8 mouse cellular contexts compared by ENCODE assay signal in the genomic region with DNA sequence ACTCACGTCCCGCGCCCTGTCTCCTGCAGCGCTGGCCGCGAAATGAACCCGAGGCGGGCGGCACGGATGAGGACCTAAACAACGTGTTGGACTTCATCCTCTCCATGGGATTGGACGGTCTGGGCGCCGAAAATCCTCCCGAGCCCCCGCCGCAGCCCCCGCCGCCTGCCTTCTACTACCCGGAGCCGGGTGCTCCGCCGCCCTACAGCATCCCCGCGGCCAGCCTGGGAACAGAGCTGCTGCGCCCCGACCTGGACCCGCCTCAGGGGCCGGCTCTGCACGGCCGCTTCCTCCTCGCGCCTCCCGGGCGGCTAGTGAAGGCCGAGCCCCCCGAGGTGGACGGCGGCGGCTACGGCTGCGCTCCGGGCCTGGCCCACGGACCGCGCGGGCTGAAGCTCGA. TPM values are rescaled to one million over a fixed set of nuclear protein-coding genes. Genes with fewer than 3 reads are reported as not detected.
DNase-seq lines count a peak whose midpoint lies in the region; ATAC-seq and TF ChIP-seq lines count a peak whose summit lies in the region.

No protein-coding gene starts in this region.

- H3K4me1 ChIP-seq in megakaryocyte, embryonic 14.5 days: peaks cover 60% of the 10 kb centered on the region
- H3K4me1 ChIP-seq in heart, postnatal 0 days (ENCODE audit: control insufficient read depth, insufficient read depth): peaks cover 33% of the 10 kb centered on the region
- H3K4me1 ChIP-seq in liver, embryonic 14.5 days (replicated peaks; ENCODE audit: control insufficient read depth in 2 of 2, insufficient read depth in 2 of 2, low read length in 1 of 2): peaks cover 0 to 9% of the 10 kb centered on the region in 2 experiments; a peak in 2 of 4 replicates

- peaks cover 54% of the 10 kb centered on the region for H3K27me3 ChIP-seq in megakaryocyte, embryonic 14.5 days (replicated peaks)
- no peaks in the 10 kb centered on the region for H3K27me3 ChIP-seq in heart, postnatal 0 days (ENCODE audit: control insufficient read depth, insufficient read depth, low read length)
- H3K27me3 ChIP-seq in liver, embryonic 14.5 days (ENCODE audit: control insufficient read depth, insufficient read depth, low read length): peaks cover 29% of the 10 kb centered on the region

- TF ChIP-seq EP300 in heart, postnatal 0 days (IDR thresholded peaks at IDR 0.05; ENCODE audit: low read depth): no peak
- no peak for TF ChIP-seq EP300 in liver, embryonic 14.5 days (IDR thresholded peaks at IDR 0.05; ENCODE audit: low read depth)

- DNase-seq in adrenal gland, adult 2 months: peak; percentile 61
- DNase-seq in adrenal gland, postnatal 10 days: no peak
- DNase-seq in heart, postnatal 0 days (ENCODE audit: low spot score): no peak
- no peak for DNase-seq in liver, embryonic 14.5 days (ENCODE audit: low read depth in 3 of 3, low spot score in 3 of 3)
- DNase-seq in natural killer cell, adult 2 months (ENCODE audit: low spot score in 2 of 2): no peak
- DNase-seq in thymus, postnatal 25 days: no peak

- peak overlapping the region; percentile 95 for H3K4me3 ChIP-seq in megakaryocyte, embryonic 14.5 days (replicated peaks)
- H3K4me3 ChIP-seq in heart, postnatal 0 days (ENCODE audit: low read depth, low read length): peak overlapping the region; percentile 68
- H3K4me3 ChIP-seq in liver, embryonic 14.5 days (ENCODE audit: insufficient read depth in 1 of 2, low read depth in 2 of 2, low read length in 2 of 2): peak overlapping the region; percentile 40 to 47

- H3K36me3 ChIP-seq in megakaryocyte, embryonic 14.5 days (replicated peaks; ENCODE audit: low read length): peaks cover 8% of the 10 kb centered on the region
- H3K36me3 ChIP-seq in heart, postnatal 0 days (replicated peaks; ENCODE audit: control insufficient read depth, insufficient read depth, low read length): peaks cover 6% of the 10 kb centered on the region; the same call in 1 of the 2 replicates
- H3K36me3 ChIP-seq in liver, embryonic 14.5 days (replicated peaks; ENCODE audit: control insufficient read depth, insufficient read depth, low read depth): no peaks in the 10 kb centered on the region

- TF ChIP-seq CTCF in heart, postnatal 0 days (IDR thresholded peaks at IDR 0.05; ENCODE audit: low read depth): no peak
- TF ChIP-seq CTCF in liver, embryonic 14.5 days (IDR thresholded peaks at IDR 0.05; ENCODE audit: low read depth): no peak

- no peak; the same call in 1 of the 2 replicates for ATAC-seq in megakaryocyte, adult 5-6 weeks (ENCODE audit: poor library complexity, severe bottlenecking)
- peak; percentile 2 for ATAC-seq in heart, postnatal 0 days (ENCODE audit: insufficient read depth, low read depth)
- ATAC-seq in liver, embryonic 14.5 days (ENCODE audit: insufficient read depth): no peak

- H3K9me3 ChIP-seq in megakaryocyte, embryonic 14.5 days: peaks cover 9% of the 10 kb centered on the region; the same call in 1 of the 2 replicates
- H3K9me3 ChIP-seq in heart, postnatal 0 days (replicated peaks; ENCODE audit: control insufficient read depth, low read length): no peaks in the 10 kb centered on the region
- H3K9me3 ChIP-seq in liver, embryonic 14.5 days (ENCODE audit: control insufficient read depth, low read length): no peaks in the 10 kb centered on the region

- H3K27ac ChIP-seq in heart, postnatal 0 days (ENCODE audit: low read depth): peak overlapping the region; percentile 92
- H3K27ac ChIP-seq in liver, embryonic 14.5 days: no peak overlapping the region

- H3K4me2 ChIP-seq in heart, postnatal 0 days (ENCODE audit: low read depth, low read length): peak overlapping the region; percentile 95
- peak overlapping the region; percentile 74 for H3K4me2 ChIP-seq in liver, embryonic 14.5 days (ENCODE audit: low read depth)

- H3K9ac ChIP-seq in heart, postnatal 0 days (replicated peaks; ENCODE audit: low read depth, low read length): peak overlapping the region; percentile 89
- H3K9ac ChIP-seq in liver, embryonic 14.5 days (replicated peaks): no peak overlapping the region

- WGBS in heart, postnatal 0 days: under 1% methylated on average over 46 of the region's 48 CpGs
- WGBS in liver, embryonic 14.5 days (ENCODE audit: insufficient replicate concordance): 1% methylated on average over 40 of the region's 48 CpGs

RNA-seq across cellular contexts. Expression of a gene that starts 0.6 kb away (rescaled TPM):
- total RNA-seq in adrenal gland, adult 2 months (2021): 10 to 100 TPM; 34.4 to 53.0 TPM
- 94.5 and 128 TPM in 2 replicates for polyA plus RNA-seq in adrenal gland, adult 2 months (2012; rRNA removed)
- 10 to 100 TPM; 48.0 to 99.9 TPM for total RNA-seq in adrenal gland, postnatal 10 days (2021)
- polyA plus RNA-seq in megakaryocyte, embryonic 14.5 days (2012; ENCODE audit: insufficient read depth, low replicate concordance): 21.5 and 29.5 TPM in 2 replicates
- total RNA-seq in megakaryocyte, adult 5-6 weeks (2015): 70.6 and 72.1 TPM in 2 replicates
- 18.9 and 25.5 TPM in 2 replicates for total RNA-seq in megakaryocyte, adult 5-6 weeks (2017)
- 21.9 and 32.9 TPM in 2 replicates for total RNA-seq in heart, postnatal 0 days (2014; rRNA removed; ENCODE audit: low replicate concordance)
- 17.7 and 21.3 TPM in 2 replicates for polyA plus RNA-seq in heart, postnatal 0 days (2015; fragmentation: Nextera tagmentation; extraction: Ambion mirVana)
- 2.9 and 3.4 TPM in 2 replicates for polyA plus RNA-seq in liver, embryonic 14.5 days (2012; rRNA removed)
- polyA plus RNA-seq in liver, embryonic 14.5 days (2014; fragmentation: Nextera tagmentation; extraction: Ambion mirVana): 2.0 and 2.6 TPM in 2 replicates

RNA-seq across cellular contexts. Expression of a gene that starts 14.3 kb away (rescaled TPM):
- total RNA-seq in adrenal gland, adult 2 months (2021): 10 to 100 TPM in 1 of 2 experiments, 1 to 10 TPM in 1; 6.4 to 17.1 TPM
- polyA plus RNA-seq in adrenal gland, adult 2 months (2012; rRNA removed): 0.10 and 0.33 TPM in 2 replicates
- total RNA-seq in adrenal gland, postnatal 10 days (2021): 10 to 100 TPM; 18.5 to 18.7 TPM
- 27.5 and 64.2 TPM in 2 replicates for polyA plus RNA-seq in megakaryocyte, embryonic 14.5 days (2012; ENCODE audit: insufficient read depth, low replicate concordance)
- total RNA-seq in megakaryocyte, adult 5-6 weeks (2015): 40.0 and 43.6 TPM in 2 replicates
- 40.6 and 43.1 TPM in 2 replicates for total RNA-seq in megakaryocyte, adult 5-6 weeks (2017)
- total RNA-seq in heart, postnatal 0 days (2014; rRNA removed; ENCODE audit: low replicate concordance): 0.15 and 3.0 TPM in 2 replicates
- 8.4 and 10.0 TPM in 2 replicates for polyA plus RNA-seq in heart, postnatal 0 days (2015; fragmentation: Nextera tagmentation; extraction: Ambion mirVana)
- polyA plus RNA-seq in liver, embryonic 14.5 days (2012; rRNA removed): 0.83 and 7.4 TPM in 2 replicates
- 7.3 and 8.0 TPM in 2 replicates for polyA plus RNA-seq in liver, embryonic 14.5 days (2014; fragmentation: Nextera tagmentation; extraction: Ambion mirVana)

Comparison
In these comparisons a context has a peak if more than half of its experiments do, and no peak if none do; other contexts are left out.
1. H3K4me3 ChIP-seq: peak in every context shown above with its lines; median percentile 95 in megakaryocyte, embryonic 14.5 days; 68 in heart, postnatal 0 days; 44 in liver, embryonic 14.5 days.